Mouse (Mus musculus): ENCODE results near the gene Mta1. TPM values are rescaled to one million over a fixed set of nuclear protein-coding genes. Genes with fewer than 3 reads are reported as not detected.

Gene Mta1
- polyA plus RNA-seq, 1 experiment from 2014 or later = 11.2 TPM

DNA sequence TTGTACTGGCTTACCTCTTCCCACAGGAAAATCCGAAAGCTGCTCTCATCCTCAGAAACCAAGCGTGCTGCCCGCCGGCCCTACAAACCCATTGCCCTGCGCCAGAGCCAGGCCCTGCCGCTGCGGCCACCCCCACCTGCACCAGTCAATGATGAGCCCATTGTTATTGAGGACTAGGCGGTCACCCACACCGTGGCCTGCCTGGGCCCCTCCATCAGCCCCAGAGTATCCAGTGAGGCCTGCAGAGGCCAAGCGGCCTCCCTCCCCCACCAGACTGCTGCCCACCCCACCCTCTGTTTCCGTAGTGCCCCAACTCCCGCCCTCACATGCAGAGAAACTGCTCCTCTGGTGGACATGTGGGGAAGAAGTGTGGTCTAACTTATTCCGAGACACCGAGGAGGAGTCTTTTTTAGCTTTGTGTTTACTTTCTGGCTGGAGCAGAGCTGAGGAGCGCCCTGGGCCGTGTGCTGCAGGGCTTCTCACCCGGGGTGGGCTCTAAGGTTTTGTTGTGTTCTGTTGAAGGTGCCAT lies 38.5 kb downstream of the Mta1 start:
- Histone ChIP-seq H3K36me3 (peaks cover 65% of the 10 kb centered on the region), H3K9ac (peak overlapping the region; percentile 58), H3K9me3 (no peaks in the 10 kb centered on the region), H3K4me1 (peaks cover 84% of the 10 kb centered on the region), H3K4me2 (peak overlapping the region; percentile 6; the same call in 1 of the 2 replicates), H3K27ac (replicated peaks) (peak overlapping the region; percentile 99), H3K27me3 (replicated peaks) (no peaks in the 10 kb centered on the region), H3K4me3 (no peak overlapping the region)
- ATAC-seq (ENCODE audit: extremely low read depth, insufficient number of reproducible peaks, low FRiP score, low TSS enrichment) = no peak
- 59% methylated on average over 17 of the region's 17 CpGs for WGBS

DNA sequence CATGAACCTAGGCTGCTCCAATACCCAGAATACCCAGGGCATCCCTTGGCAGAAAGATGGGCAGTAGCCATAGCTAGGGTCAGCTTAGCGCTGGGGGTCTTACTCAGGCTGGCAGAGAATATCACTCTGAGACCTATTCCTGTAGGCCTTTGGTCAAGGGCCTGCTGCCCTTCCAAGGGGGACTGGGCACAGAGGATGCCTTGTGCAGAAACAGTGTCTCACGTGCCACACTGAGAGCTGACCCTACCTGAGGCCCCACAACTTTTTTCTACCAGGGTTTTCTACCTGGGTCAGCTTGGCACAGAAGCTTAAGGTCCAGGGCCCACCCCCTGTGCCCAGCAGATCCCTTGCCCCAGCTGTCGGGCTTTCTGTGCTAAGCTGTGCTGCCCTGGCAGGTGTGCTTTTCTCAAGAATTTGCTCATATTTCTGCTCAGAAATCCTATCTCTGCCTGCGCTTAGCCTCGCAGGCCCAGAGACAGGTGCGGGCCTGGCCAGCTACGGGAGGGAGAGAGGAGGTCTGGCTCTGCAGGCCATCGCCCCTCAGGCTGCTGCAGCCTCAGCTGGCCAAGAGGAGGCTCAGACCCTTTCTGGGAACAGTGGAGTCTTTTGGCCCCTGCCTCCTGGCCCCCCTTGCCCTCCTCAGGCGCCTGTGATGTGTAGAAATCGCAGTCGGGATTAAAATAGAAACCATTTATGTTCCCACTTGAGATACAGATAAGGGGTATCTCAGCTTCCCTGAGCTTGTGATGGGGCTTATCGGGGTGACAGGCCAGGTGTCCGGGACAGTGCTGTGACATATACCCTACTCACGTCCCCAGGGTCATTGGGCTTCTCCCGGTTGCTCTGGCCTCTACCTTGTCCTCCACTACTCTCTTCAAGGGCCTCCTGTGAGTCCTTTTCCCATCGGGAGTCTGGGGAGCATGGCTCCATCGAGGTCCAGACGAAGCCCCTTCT lies 39.5 kb downstream of the Mta1 start:
- H3K27me3 ChIP-seq (replicated peaks) = no peaks in the 10 kb centered on the region
- WGBS = 37% methylated on average over 18 of the region's 18 CpGs
- ATAC-seq (ENCODE audit: extremely low read depth, insufficient number of reproducible peaks, low FRiP score, low TSS enrichment) = no peak
- no peak overlapping the region for H3K4me3 ChIP-seq
- no peaks in the 10 kb centered on the region for H3K9me3 ChIP-seq
- H3K4me2 ChIP-seq = peak overlapping the region; percentile 93
- peaks cover 82% of the 10 kb centered on the region for H3K4me1 ChIP-seq
- H3K36me3 ChIP-seq = peaks cover 56% of the 10 kb centered on the region
- H3K27ac ChIP-seq (replicated peaks) = peak overlapping the region; percentile 99
- peak overlapping the region; percentile 58 for H3K9ac ChIP-seq

DNA sequence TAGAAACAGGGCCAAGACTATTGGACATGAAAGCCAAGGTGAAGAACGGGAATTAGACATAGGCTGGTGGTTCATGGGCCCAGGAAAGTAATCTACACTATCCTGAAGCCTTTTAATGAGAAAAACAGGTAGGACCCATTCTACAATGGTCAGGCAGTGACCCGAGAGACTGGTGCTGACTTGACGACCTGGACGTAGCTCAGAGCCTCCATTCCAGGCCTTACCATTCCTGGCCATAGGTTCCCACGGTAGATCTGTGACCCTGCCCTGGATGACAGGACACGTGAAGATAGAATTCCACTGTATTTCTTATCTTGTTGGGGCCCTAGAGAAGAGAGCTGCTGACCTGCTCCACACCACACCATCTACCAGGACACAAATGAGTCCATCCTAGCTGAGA lies 40.2 kb downstream of the Mta1 start:
- WGBS = 43% methylated on average over 6 of the region's 6 CpGs
- peak overlapping the region; percentile 99 for H3K27ac ChIP-seq (replicated peaks)
- peaks cover 82% of the 10 kb centered on the region for H3K4me1 ChIP-seq
- H3K9me3 ChIP-seq = no peaks in the 10 kb centered on the region
- peaks cover 52% of the 10 kb centered on the region for H3K36me3 ChIP-seq
- no peak for ATAC-seq (ENCODE audit: extremely low read depth, insufficient number of reproducible peaks, low FRiP score, low TSS enrichment)
- 0 out of 2 replicates have a peak overlapping the region, but pooled peaks have one; percentile 82 for H3K4me3 ChIP-seq
- H3K27me3 ChIP-seq (replicated peaks) = no peaks in the 10 kb centered on the region
- peak overlapping the region; percentile 93 for H3K4me2 ChIP-seq
- H3K9ac ChIP-seq = peak overlapping the region; percentile 95

DNA sequence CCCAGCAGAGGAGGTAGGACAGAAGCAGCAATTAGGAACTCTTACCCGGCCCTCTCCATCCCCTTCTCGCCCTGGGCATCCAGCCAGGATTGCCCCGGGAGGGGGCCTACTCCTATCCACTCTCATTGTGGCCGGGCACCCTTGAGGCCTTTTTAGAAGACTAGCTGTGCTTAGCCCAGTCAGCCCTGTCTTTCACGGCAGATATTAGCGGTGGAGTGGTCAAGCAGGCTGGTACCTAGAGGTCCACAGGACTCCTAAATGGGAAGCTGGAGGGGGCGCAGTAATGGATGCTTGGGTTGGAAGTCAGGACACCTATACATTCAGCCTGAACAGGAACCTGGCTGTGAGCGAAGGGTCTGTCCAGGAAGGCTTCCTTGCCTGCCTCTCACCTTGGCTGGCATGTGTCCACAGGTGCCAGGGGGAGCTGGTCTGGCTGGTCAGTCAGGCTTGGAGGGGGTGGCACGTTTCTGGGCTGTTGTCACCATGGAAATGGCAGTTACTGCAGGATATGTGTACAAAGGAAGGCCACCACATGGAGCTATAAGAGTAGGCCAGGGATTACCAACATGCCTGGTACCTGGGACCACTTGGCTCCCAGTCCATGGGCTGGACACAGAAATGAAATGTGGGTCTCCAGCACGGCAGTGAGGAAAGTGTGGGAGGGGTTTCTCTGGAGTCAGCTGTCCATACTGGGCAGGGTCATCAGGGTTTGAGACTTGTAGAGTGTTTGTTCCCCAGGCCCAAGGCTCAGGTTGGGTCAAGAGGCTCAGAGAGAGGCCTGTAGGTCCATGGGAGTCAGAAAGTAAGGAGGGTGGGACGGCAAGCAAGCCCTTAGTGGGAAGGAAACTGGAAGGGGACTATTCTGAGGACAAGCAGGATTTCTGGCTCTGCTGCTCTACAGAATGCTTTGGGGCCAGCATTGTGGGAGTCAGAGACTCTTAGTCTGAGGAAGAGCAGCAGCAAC lies 41.1 kb downstream of the Mta1 start:
- H3K4me2 ChIP-seq = peak overlapping the region; percentile 93
- 33% methylated on average over 11 of the region's 11 CpGs for WGBS
- ATAC-seq (ENCODE audit: extremely low read depth, insufficient number of reproducible peaks, low FRiP score, low TSS enrichment) = no peak
- H3K27me3 ChIP-seq (replicated peaks) = no peaks in the 10 kb centered on the region
- peak overlapping the region; percentile 95 for H3K9ac ChIP-seq
- H3K4me3 ChIP-seq = peak overlapping the region; percentile 82
- peaks cover 52% of the 10 kb centered on the region for H3K36me3 ChIP-seq
- peaks cover 82% of the 10 kb centered on the region for H3K4me1 ChIP-seq
- H3K27ac ChIP-seq (replicated peaks) = peak overlapping the region; percentile 99
- H3K9me3 ChIP-seq = no peaks in the 10 kb centered on the region

DNA sequence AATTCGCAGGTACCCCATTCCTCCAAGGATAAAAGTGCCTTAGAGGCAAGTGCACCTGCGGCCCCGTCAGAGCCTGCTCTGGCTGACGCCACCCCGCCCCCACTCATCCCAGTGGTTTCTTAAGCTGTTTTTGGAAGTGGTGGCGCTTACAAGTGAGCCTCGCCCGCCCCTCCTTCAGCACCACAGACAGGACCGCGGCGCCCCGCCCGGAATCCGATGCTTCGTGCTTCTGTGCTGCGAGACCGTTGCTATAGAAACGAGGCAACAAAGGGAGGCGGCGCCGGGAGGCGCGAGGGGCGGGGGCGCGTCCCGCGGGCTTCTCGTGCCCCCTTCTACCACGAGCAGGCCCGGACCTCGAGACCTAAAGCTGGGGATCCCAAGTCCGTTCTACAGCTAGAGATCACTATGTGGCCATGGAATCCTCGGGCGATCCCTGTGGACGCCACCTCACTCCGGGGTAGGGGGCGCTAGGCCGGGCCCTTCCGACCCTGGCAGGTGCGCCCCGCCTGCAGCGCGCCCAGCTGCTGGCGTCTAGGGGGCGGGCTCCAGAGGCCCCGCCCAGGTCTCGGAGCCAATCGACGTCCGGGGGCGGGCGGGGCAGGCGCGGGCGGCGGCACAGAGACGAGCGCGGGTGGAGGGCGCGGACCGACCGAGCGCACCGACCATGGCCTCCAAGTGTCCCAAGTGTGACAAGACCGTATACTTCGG lies 42.0 kb downstream of the Mta1 start, which contains the start of gene Crip2:
TSS of gene Crip2 (plus strand) at position 329 of the 708 bp plus-strand sequence.
- H3K4me1 ChIP-seq = peaks cover 82% of the 10 kb centered on the region
- under 1% methylated on average over 68 of the region's 68 CpGs for WGBS
- peak; percentile 76 for ATAC-seq (ENCODE audit: extremely low read depth, insufficient number of reproducible peaks, low FRiP score, low TSS enrichment)

DNA sequence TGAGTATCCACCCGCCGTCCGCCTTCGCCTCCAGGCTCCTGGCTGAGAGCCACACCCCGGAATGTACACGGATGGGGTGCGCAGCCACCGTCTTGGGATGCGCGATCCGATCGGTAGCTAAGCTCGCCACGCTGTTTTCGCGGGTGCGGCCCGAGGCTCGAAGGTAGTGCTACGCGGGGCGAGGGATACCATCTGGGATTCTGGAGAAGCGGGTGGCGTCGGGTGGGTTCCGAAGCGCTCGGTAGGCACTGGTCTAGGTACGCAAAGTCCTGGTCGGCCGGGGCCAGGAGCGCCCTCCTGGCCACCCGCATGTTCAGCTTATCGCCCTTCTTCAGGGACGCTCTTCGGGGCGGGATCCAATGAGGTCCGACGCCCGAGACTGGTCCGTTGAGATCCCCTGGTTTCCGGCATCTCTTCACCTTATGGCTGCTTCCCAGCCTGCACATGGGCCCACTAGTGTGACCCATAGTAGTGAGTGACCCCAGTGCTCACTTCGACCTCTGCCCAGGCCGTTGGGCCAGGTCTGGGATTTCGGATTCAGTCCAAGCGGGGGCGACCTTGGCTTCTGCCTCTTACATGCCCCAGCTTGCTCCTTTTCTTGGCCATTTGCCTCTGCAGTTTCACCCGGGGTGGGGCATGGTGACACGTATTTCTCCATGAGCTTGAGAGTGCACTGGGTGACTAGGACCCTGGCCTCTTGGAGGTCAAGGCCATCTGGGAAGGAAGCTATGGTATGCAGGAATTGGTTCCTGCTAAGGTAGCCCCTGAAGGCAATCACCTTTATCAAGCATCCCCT lies 42.7 kb downstream of the Mta1 start:
- H3K36me3 ChIP-seq = peaks cover 52% of the 10 kb centered on the region
- H3K4me3 ChIP-seq = peak overlapping the region; percentile 82
- ATAC-seq (ENCODE audit: extremely low read depth, insufficient number of reproducible peaks, low FRiP score, low TSS enrichment) = 0 out of 2 replicates have a peak, but pooled peaks have one; percentile 1
- no peaks in the 10 kb centered on the region for H3K27me3 ChIP-seq (replicated peaks)
- peak overlapping the region; percentile 93 for H3K4me2 ChIP-seq
- H3K9ac ChIP-seq = peak overlapping the region; percentile 95
- no peaks in the 10 kb centered on the region for H3K9me3 ChIP-seq
- 1% methylated on average over 49 of the region's 49 CpGs for WGBS
- peaks cover 82% of the 10 kb centered on the region for H3K4me1 ChIP-seq
- H3K27ac ChIP-seq (replicated peaks) = peak overlapping the region; percentile 99

More for the DNA sequence above, 42.0 kb downstream of the Mta1 start, which contains the start of gene Crip2:
- peak within 1 kb of the TSS; percentile 82 for H3K4me3 ChIP-seq
- H3K27me3 ChIP-seq (replicated peaks) = no peaks in the 10 kb centered on the region
- no peaks in the 10 kb centered on the region for H3K9me3 ChIP-seq
- peak within 1 kb of the TSS; percentile 95 for H3K9ac ChIP-seq
- peak within 1 kb of the TSS; percentile 99 for H3K27ac ChIP-seq (replicated peaks)
- H3K4me2 ChIP-seq = peak within 1 kb of the TSS; percentile 93
- peaks cover 52% of the 10 kb centered on the region for H3K36me3 ChIP-seq

DNA sequence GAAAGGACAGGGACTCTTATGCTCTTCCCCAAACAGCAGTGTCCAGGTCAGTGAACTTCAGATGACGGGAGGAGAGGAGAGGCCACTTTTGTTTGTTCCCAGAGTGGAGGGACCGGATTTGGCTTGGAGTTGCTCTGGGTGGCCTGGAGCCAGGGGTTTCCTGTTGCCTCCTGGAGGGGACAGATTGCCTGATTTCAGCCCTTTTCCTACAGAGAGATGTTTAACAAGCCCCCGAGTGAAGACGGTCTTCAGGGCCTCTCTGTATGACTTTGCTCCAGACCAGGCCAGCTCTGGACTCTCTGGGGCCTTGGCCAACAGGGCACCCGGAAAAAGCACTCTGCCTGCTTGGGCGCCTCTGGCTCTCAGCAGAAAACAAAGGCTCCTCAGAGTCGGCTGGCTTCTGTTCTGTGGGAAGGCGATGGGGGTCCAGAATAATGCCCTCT lies 43.5 kb downstream of the Mta1 start:
- H3K4me3 ChIP-seq = peak overlapping the region; percentile 82
- H3K4me1 ChIP-seq = peaks cover 82% of the 10 kb centered on the region
- H3K27me3 ChIP-seq (replicated peaks) = no peaks in the 10 kb centered on the region
- H3K36me3 ChIP-seq = peaks cover 51% of the 10 kb centered on the region
- H3K9me3 ChIP-seq = no peaks in the 10 kb centered on the region
- no peak for ATAC-seq (ENCODE audit: extremely low read depth, insufficient number of reproducible peaks, low FRiP score, low TSS enrichment)
- H3K27ac ChIP-seq (replicated peaks) = peak overlapping the region; percentile 99
- H3K4me2 ChIP-seq = peak overlapping the region; percentile 93
- 17% methylated on average over 8 of the region's 8 CpGs for WGBS
- peak overlapping the region; percentile 95 for H3K9ac ChIP-seq

DNA sequence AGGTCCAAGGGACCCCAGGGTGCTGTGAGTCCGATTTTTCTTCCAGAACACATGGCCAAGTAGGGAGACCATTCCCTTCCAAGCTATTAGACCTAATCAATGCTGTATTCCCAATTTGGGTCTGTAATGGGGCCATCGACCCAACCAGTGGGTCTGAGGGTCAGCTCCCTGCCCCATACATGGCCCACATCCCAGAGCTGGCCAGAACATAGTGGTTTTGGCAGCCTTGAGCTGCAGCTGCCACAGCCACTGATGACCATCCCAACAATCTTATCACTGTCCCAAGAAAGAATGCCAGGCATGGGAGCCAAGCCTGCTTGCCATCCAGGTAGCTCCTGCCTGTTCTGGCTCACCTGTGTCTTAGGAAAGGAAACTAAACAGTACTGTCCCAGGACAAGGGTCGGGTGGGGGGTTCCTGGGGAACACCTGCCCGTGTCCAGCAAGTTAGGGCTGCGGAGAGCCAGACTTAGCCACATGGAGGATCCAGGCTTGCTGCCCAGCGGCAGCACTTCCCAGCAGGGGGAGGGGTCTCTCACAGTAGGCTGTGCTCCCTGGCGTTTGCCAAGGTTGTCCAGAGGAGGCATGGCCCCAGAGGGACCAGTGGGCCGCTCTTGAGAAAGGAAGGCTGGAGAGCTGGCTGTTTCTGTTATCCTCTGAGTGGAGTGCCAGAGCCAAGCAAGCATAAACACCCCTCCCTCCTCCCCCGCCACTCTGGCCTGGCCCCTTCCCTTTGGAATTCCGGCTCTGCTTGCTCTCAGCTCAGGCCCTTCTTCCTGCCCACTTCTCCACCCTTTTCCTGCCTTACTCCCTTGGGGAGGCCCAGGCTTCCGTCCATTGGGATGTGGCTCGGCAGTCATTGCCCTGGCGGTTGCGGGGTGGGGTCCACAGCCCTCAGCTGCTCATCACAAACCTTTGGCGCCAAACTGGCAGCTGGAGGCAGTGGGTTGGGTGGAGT lies 44.2 kb downstream of the Mta1 start:
- 6% methylated on average over 15 of the region's 15 CpGs for WGBS
- H3K4me2 ChIP-seq = peak overlapping the region; percentile 93
- H3K27ac ChIP-seq (replicated peaks) = peak overlapping the region; percentile 99
- H3K9me3 ChIP-seq = no peaks in the 10 kb centered on the region
- no peaks in the 10 kb centered on the region for H3K27me3 ChIP-seq (replicated peaks)
- peaks cover 43% of the 10 kb centered on the region for H3K36me3 ChIP-seq
- peak; percentile 35 for ATAC-seq (ENCODE audit: extremely low read depth, insufficient number of reproducible peaks, low FRiP score, low TSS enrichment)
- peak overlapping the region; percentile 95 for H3K9ac ChIP-seq
- H3K4me1 ChIP-seq = peaks cover 82% of the 10 kb centered on the region
- H3K4me3 ChIP-seq = peak overlapping the region; percentile 82

DNA sequence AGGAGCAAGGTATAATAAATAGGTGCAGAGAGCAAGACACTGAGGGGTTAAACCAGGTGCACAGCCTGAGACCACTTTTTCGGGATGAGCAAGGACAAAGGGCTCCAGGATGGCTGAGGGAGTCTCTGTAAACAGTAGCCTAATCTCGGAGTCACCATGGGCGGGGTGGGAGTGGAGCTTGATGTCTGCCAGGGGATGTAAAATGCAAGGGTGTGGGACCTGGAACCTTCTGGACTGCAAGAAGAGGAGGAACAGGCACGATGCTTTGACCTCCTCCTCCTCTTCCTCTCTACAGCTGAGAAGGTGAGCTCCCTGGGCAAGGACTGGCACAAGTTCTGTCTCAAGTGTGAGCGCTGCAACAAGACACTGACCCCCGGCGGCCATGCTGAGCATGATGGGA lies 45.1 kb downstream of the Mta1 start:
- H3K9me3 ChIP-seq = no peaks in the 10 kb centered on the region
- peak overlapping the region; percentile 99 for H3K27ac ChIP-seq (replicated peaks)
- 32% methylated on average over 7 of the region's 7 CpGs for WGBS
- H3K4me3 ChIP-seq = peak overlapping the region; percentile 82
- peak overlapping the region; percentile 93 for H3K4me2 ChIP-seq
- no peak for ATAC-seq (ENCODE audit: extremely low read depth, insufficient number of reproducible peaks, low FRiP score, low TSS enrichment)
- H3K4me1 ChIP-seq = peaks cover 83% of the 10 kb centered on the region
- H3K36me3 ChIP-seq = peaks cover 36% of the 10 kb centered on the region
- H3K9ac ChIP-seq = peak overlapping the region; percentile 95
- H3K27me3 ChIP-seq (replicated peaks) = no peaks in the 10 kb centered on the region
